In the genomic region with DNA sequence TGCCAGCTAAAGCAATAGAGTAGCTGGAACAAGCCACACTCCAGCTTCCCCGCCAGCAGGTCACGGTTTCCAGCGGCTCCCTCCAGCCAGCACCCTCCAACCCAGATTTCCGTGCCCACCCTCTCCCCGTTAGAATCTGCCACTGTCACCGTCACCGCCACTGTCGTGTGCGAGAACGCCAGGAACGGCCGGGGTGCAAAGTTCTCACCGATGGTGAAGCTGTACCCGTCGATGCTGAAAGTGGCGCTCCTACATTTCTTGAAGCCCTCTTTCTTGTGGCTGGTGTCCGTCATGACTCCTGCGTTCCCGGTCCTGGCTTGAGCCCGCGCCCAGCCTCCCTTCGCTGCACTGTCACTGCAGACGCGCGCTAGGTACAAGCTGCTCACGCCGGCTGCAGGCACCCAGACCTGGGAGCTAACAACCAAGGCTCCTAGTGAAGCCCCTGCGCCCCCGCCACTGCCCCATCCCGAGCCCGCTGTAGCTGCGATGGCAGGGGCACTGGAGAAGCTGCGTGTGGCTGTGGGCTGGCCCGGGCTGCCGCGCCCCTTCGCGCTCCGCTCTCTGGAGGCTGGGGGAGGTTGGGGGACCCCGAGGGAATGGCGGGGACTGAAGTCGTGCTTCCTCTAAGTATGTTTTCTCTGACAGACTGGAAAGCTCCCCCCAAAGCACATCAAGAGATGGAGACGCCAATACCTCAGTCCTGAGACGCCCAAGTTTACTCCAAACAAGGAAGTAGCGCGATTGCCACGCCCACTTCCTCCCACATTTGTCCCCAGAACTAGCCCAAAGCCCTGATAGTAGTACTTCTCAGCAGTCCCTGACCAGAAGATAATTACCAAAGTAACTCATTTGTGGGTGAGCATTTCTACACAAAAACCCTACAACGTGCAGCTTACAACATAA, we compare ENCODE assay signal across 8 mouse cellular contexts. TPM values are rescaled to one million over a fixed set of nuclear protein-coding genes. Genes with fewer than 3 reads are reported as not detected.
DNase-seq lines count a peak whose midpoint lies in the region; ATAC-seq and TF ChIP-seq lines count a peak whose summit lies in the region.

A gene (minus strand): TSS at position 634 of the 903 bp plus-strand sequence.

- no peak within 1 kb of the TSS for H3K27ac ChIP-seq in embryonic facial prominence, embryonic 13.5 days
- H3K27ac ChIP-seq in small intestine, adult 2 months (ENCODE audit: insufficient read depth, low read depth, low read length): no peak within 1 kb of the TSS

- peak within 1 kb of the TSS; percentile 97 for H3K4me2 ChIP-seq in embryonic facial prominence, embryonic 13.5 days

- H3K4me1 ChIP-seq in embryonic facial prominence, embryonic 13.5 days: no peaks in the 10 kb centered on the region
- H3K4me1 ChIP-seq in small intestine, adult 2 months (ENCODE audit: control insufficient read depth, insufficient read depth, insufficient read length, low read length): no peaks in the 10 kb centered on the region; the same call in 1 of the 2 replicates

- no peaks in the 10 kb centered on the region for H3K36me3 ChIP-seq in embryonic facial prominence, embryonic 13.5 days
- H3K36me3 ChIP-seq in small intestine, adult 2 months (ENCODE audit: control insufficient read depth, insufficient read depth, low read length): no peaks in the 10 kb centered on the region

- ATAC-seq in CD4-positive, CD25-positive, alpha-beta regulatory T cell, adult 4 months: no peak
- ATAC-seq in embryonic facial prominence, embryonic 13.5 days (ENCODE audit: insufficient number of reproducible peaks, insufficient read depth, low FRiP score, low TSS enrichment, low read depth): peak; percentile 58; the same call in 1 of the 2 replicates
- ATAC-seq in megakaryocyte, adult 5-6 weeks (ENCODE audit: poor library complexity, severe bottlenecking): peak; percentile 86

- no peaks in the 10 kb centered on the region for H3K9me3 ChIP-seq in embryonic facial prominence, embryonic 13.5 days

- no peak for TF ChIP-seq POLR2A in small intestine, adult 2 months (IDR thresholded peaks at IDR 0.05; ENCODE audit: low read depth, low read length)

- H3K9ac ChIP-seq in embryonic facial prominence, embryonic 13.5 days: peak within 1 kb of the TSS; percentile 71

- intact Hi-C loops in heart, postnatal 25 days (cut with DNase I): no loop called here

- peaks cover 18% of the 10 kb centered on the region; the same call in 1 of the 2 replicates for H3K27me3 ChIP-seq in embryonic facial prominence, embryonic 13.5 days
- H3K27me3 ChIP-seq in small intestine, adult 2 months (ENCODE audit: control insufficient read depth, insufficient read depth, low read length): peaks cover 5% of the 10 kb centered on the region; the same call in 1 of the 2 replicates

- DNase-seq in CD4-positive, CD25-positive, alpha-beta regulatory T cell, adult 2 months (ENCODE audit: low read depth, low spot score): peak; percentile 37
- DNase-seq in adrenal gland, postnatal 10 days: peak; percentile 52
- no peak for DNase-seq in heart, postnatal 25 days (ENCODE audit: low spot score)
- DNase-seq in left cerebral cortex, adult 8-10 months (ENCODE audit: low spot score in 2 of 2): no peak

- TF ChIP-seq CTCF in small intestine, adult 2 months (IDR thresholded peaks at IDR 0.05; ENCODE audit: extremely low read depth, insufficient read length, insufficient replicate concordance, low read depth, low read length): no peak

- WGBS in embryonic facial prominence, embryonic 13.5 days: under 1% methylated on average over 48 of the region's 48 CpGs
- WGBS in small intestine, adult 2 months: 3% methylated on average over 48 of the region's 48 CpGs

- peak within 1 kb of the TSS; percentile 72 for H3K4me3 ChIP-seq in embryonic facial prominence, embryonic 13.5 days
- H3K4me3 ChIP-seq in small intestine, adult 2 months (ENCODE audit: low read depth, low read length): peak within 1 kb of the TSS; percentile 55

RNA-seq across cellular contexts. Expression of the gene that starts here (rescaled TPM):
- polyA plus RNA-seq in CD4-positive, CD25-positive, alpha-beta regulatory T cell, adult 4 months (2017; shearing (Covaris generic)): under 1 TPM in 1 of 2 experiments, not detected in 1; 0.09 TPM
- total RNA-seq in adrenal gland, postnatal 10 days (2021): under 1 TPM; 0.42 to 0.61 TPM
- polyA plus RNA-seq in embryonic facial prominence, embryonic 13.5 days (2015; fragmentation: Nextera tagmentation; extraction: Ambion mirVana): 1.9 and 4.3 TPM in 2 replicates
- total RNA-seq in heart, postnatal 25 days (2021): 10 to 100 TPM; 72.2 to 92.5 TPM
- total RNA-seq in left cerebral cortex, adult 8-10 months (2022): 10 to 100 TPM; 10.1 to 13.2 (median 11.9) TPM
- total RNA-seq in megakaryocyte, adult 5-6 weeks (2015): 0.07 TPM in 1 of 2 replicates, not detected in the other
- 0.18 and 0.28 TPM in 2 replicates for total RNA-seq in megakaryocyte, adult 5-6 weeks (2017)
- polyA plus RNA-seq in small intestine, adult 2 months (2012; rRNA removed): 0.18 and 0.29 TPM in 2 replicates

Comparison
In these comparisons a context has a peak if more than half of its experiments do, and no peak if none do; other contexts are left out.
1. RNA of the gene that starts here (total RNA-seq): 72.2 to 92.5 TPM in heart, postnatal 25 days and 10.1 to 13.2 TPM in left cerebral cortex, adult 8-10 months; 0.42 to 0.61 TPM in adrenal gland, postnatal 10 days and 0.07 to 0.28 TPM in megakaryocyte, adult 5-6 weeks; every median in the first group is over 4 times any median in the second.
2. RNA of the gene that starts here (total RNA-seq): 72.2 to 92.5 TPM in heart, postnatal 25 days; 10.1 to 13.2 TPM in left cerebral cortex, adult 8-10 months; every median in the first group is over 4 times any median in the second.
3. Peak in DNase-seq in adrenal gland, postnatal 10 days; RNA of the gene not detected or under 1 TPM.
4. Peak in ATAC-seq in megakaryocyte, adult 5-6 weeks; RNA of the gene not detected or under 1 TPM.